Mouse (Mus musculus): ENCODE measurements around the gene Cracr2b.

- TF ChIP-seq CTCF (IDR thresholded peaks at IDR 0.05; ENCODE audit: extremely low read depth, insufficient read length, insufficient replicate concordance, low read depth, low read length) (no peak), POLR2A (IDR thresholded peaks at IDR 0.05; ENCODE audit: low read depth, low read length) (peak; percentile 93)
These were observed 5.8 kb upstream of the Cracr2b start, which contains the start of gene Pnpla2 for GRCm38 (mm10) chr7:141454967-141455551.

Measured in small intestine, adult 2 months (tissue).